Mouse (Mus musculus) myocyte (in vitro differentiated cells): ENCODE measurements around the gene Iqsec1. TPM values are rescaled to one million over a fixed set of nuclear protein-coding genes. Genes with fewer than 3 reads are reported as not detected.

Source experiments
- H3K27me3 ChIP-seq: one replicate; pipeline ENCODE4 v1.6.1; 2011; ENCODE audit not compliant: control insufficient read depth, insufficient read depth, insufficient read length
- H3K36me3 ChIP-seq: one replicate; pipeline ENCODE4 v1.6.1; 2011; ENCODE audit not compliant: control insufficient read depth, insufficient read depth
- H3K4me2 ChIP-seq: one replicate; pipeline ENCODE4 v1.6.1; 2011; ENCODE audit warnings: low read depth, control low read depth
- H3K4me3 ChIP-seq: one replicate; pipeline ENCODE4 v1.5.1; 2011; ENCODE audit warnings: mild to moderate bottlenecking, control low read depth, moderate library complexity
- H3K79me2 ChIP-seq: one replicate; pipeline ENCODE4 v1.6.1; 2011; ENCODE audit not compliant: control insufficient read depth, insufficient read depth
- H3ac ChIP-seq: one replicate; pipeline ENCODE4 v1.6.1; 2011; ENCODE audit not compliant: control insufficient read depth, insufficient read length
- CEBPB ChIP-seq: IDR thresholded peaks from 2 replicates; pipeline ENCODE4 v1.6.1; 2011; ENCODE audit warnings: mild to moderate bottlenecking, moderate library complexity; ENCODE audit not compliant: poor library complexity, insufficient read depth, severe bottlenecking
- E2F4 ChIP-seq: IDR thresholded peaks from one replicate; pipeline ENCODE4 v1.6.1; 2011; ENCODE audit warnings: mild to moderate bottlenecking, control low read depth, moderate library complexity; ENCODE audit not compliant: insufficient read depth
- MAX ChIP-seq: IDR thresholded peaks from one replicate; pipeline ENCODE4 v1.6.1; 2011; ENCODE audit warnings: low read depth, mild to moderate bottlenecking, control low read depth
- MYOD1 ChIP-seq, 3 experiments: IDR thresholded peaks; one replicate each; pipeline ENCODE4 v1.6.1; 2011; ENCODE audit warnings: control low read depth in 2 of 3, low read depth in 2 of 3, mild to moderate bottlenecking in 2 of 3, moderate library complexity in 1 of 3; ENCODE audit not compliant: insufficient read length in 2 of 3, control insufficient read depth in 1 of 3
- MYOG ChIP-seq, 3 experiments: IDR thresholded peaks; one replicate each; pipeline ENCODE4 v1.6.1; 2011; ENCODE audit warnings: control low read depth in 2 of 3, low read depth in 2 of 3, mild to moderate bottlenecking in 2 of 3; ENCODE audit not compliant: insufficient read length in 2 of 3, control insufficient read depth in 1 of 3, insufficient read depth in 1 of 3
- POLR2A ChIP-seq: IDR thresholded peaks from one replicate; pipeline ENCODE4 v1.6.1; 2011; ENCODE audit warnings: low read depth, mild to moderate bottlenecking, control low read depth, moderate library complexity; ENCODE audit not compliant: insufficient read length
- POLR2AphosphoS2 ChIP-seq: IDR thresholded peaks from one replicate; pipeline ENCODE4 v1.6.1; 2011; ENCODE audit warnings: low read depth, control low read depth; ENCODE audit not compliant: insufficient read length
- REST ChIP-seq: IDR thresholded peaks from one replicate; pipeline ENCODE4 v1.6.1; 2011; ENCODE audit warnings: mild to moderate bottlenecking, control low read depth, moderate library complexity; ENCODE audit not compliant: insufficient read depth, insufficient read length
- SRF ChIP-seq: IDR thresholded peaks from one replicate; pipeline ENCODE4 v1.6.1; 2011; ENCODE audit warnings: low read depth; ENCODE audit not compliant: control insufficient read depth, insufficient read length
- TCF12 ChIP-seq: IDR thresholded peaks from one replicate; pipeline ENCODE4 v1.6.1; 2011; ENCODE audit warnings: mild to moderate bottlenecking, control low read depth; ENCODE audit not compliant: poor library complexity, insufficient read depth, severe bottlenecking
- TCF3 ChIP-seq: IDR thresholded peaks from one replicate; pipeline ENCODE4 v1.6.1; 2011; ENCODE audit warnings: low read depth, control low read depth; ENCODE audit not compliant: insufficient read length
- USF1 ChIP-seq: IDR thresholded peaks from one replicate; pipeline ENCODE4 v1.6.1; 2011; ENCODE audit warnings: low read depth, mild to moderate bottlenecking, control low read depth, moderate library complexity
- polyA plus RNA-seq: library from polyadenylated mRNA; unstranded; fragments of >200 nt; fragmentation: generic; extraction: Trizol; gene quantifications from one replicate; pipeline ENCODE4 v1.2.1, GENCODE M21; 2012; ENCODE audit warnings: missing spikeins

The Iqsec1 gene
- polyA plus RNA-seq, 1 experiment, result 43.4 TPM

DNA sequence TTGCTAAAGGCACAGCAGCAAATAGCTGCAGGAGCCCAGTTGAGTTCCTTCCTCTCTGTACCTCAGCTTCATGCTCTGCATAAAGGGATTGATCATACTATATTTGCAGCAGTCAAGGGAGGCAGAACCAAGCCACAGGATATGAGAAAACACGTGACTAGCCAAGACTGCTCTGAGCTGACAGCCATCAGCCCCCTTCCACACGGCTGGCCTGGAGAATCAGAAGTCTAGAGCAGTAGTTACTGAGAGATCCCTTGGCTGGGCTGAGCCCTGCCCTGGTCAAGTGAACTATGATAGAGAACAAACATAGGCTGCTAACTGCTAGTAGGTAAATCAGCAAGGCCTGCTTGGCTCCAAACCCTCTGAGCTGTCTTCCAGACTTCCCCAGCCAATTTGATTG, 180.9 kb downstream of the Iqsec1 start:
- H3K4me2 ChIP-seq, result no peak overlapping the region
- no peak overlapping the region for H3ac ChIP-seq
- H3K36me3 ChIP-seq, result no peaks in the 10 kb centered on the region
- no peaks in the 10 kb centered on the region for H3K79me2 ChIP-seq
- H3K27me3 ChIP-seq, result peaks cover 43% of the 10 kb centered on the region
- H3K4me3 ChIP-seq, result no peak overlapping the region
- TF ChIP-seq MYOG (IDR thresholded peaks at IDR 0.05; ENCODE audit: control insufficient read depth in 1 of 3, insufficient read depth in 1 of 3, insufficient read length in 2 of 3, low read depth in 2 of 3) (no peak), POLR2AphosphoS2 (no peak), CEBPB (no peak), TCF12 (no peak), MYOD1 (IDR thresholded peaks at IDR 0.05; ENCODE audit: control insufficient read depth in 1 of 3, insufficient read length in 2 of 3, low read depth in 2 of 3) (no peak), E2F4 (no peak), POLR2A (no peak), MAX (no peak)

- H3ac ChIP-seq, result no peak overlapping the region
- no peaks in the 10 kb centered on the region for H3K79me2 ChIP-seq
- H3K36me3 ChIP-seq, result no peaks in the 10 kb centered on the region
- no peak overlapping the region for H3K4me3 ChIP-seq
- peaks cover 37% of the 10 kb centered on the region for H3K27me3 ChIP-seq
- no peak overlapping the region for H3K4me2 ChIP-seq
- TF ChIP-seq TCF12 (no peak), USF1 (no peak), TCF3 (no peak), CEBPB (no peak), MAX (no peak)
These were observed 181.7 kb downstream of the Iqsec1 start for GRCm38 (mm10) chr6:90806743-90807142.

- TF ChIP-seq MYOD1 (IDR thresholded peaks at IDR 0.05; ENCODE audit: control insufficient read depth in 1 of 3, insufficient read length in 2 of 3, low read depth in 2 of 3), result no peak
- no peak for TF ChIP-seq TCF3
- TF ChIP-seq MYOG (IDR thresholded peaks at IDR 0.05; ENCODE audit: control insufficient read depth in 1 of 3, insufficient read depth in 1 of 3, insufficient read length in 2 of 3, low read depth in 2 of 3), result peak in 1 of 3 experiments; percentile 29
- TF ChIP-seq CEBPB, result no peak
- no peak for TF ChIP-seq USF1
- TF ChIP-seq SRF, result no peak
- H3K4me3 ChIP-seq, result no peak overlapping the region
- H3K36me3 ChIP-seq, result no peaks in the 10 kb centered on the region
- H3K27me3 ChIP-seq, result peaks cover 27% of the 10 kb centered on the region
- no peak overlapping the region for H3ac ChIP-seq
- H3K4me2 ChIP-seq, result no peak overlapping the region
- H3K79me2 ChIP-seq, result no peaks in the 10 kb centered on the region
These were observed 183.4 kb downstream of the Iqsec1 start for GRCm38 (mm10) chr6:90805101-90805500.

DNA sequence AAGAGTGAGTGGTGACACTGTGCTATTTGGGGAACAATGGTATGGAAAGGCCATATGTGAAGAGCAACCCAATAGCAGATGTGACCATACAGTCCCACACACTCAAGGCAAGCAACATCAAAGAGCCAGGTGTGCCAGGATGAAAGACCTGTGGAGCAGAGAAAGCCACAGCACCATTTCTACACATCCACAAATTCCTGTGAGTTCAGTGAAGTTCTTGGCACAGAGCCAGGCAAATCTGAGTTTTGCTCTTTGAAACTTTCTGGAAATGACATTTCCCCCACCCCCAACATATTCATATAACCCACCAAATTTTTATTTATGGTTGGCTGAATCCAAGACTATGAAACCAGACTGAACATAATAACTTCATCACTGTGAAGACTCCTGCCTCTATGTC, 183.8 kb downstream of the Iqsec1 start:
- H3K4me3 ChIP-seq, result no peak overlapping the region
- H3K36me3 ChIP-seq, result no peaks in the 10 kb centered on the region
- no peaks in the 10 kb centered on the region for H3K79me2 ChIP-seq
- peaks cover 22% of the 10 kb centered on the region for H3K27me3 ChIP-seq
- TF ChIP-seq MYOG (IDR thresholded peaks at IDR 0.05; ENCODE audit: control insufficient read depth in 1 of 3, insufficient read depth in 1 of 3, insufficient read length in 2 of 3, low read depth in 2 of 3) (no peak), POLR2A (no peak), MYOD1 (IDR thresholded peaks at IDR 0.05; ENCODE audit: control insufficient read depth in 1 of 3, insufficient read length in 2 of 3, low read depth in 2 of 3) (no peak), TCF12 (no peak), USF1 (no peak), MAX (no peak), SRF (no peak), CEBPB (no peak), REST (no peak), POLR2AphosphoS2 (no peak), E2F4 (no peak), TCF3 (no peak)
- no peak overlapping the region for H3ac ChIP-seq
- no peak overlapping the region for H3K4me2 ChIP-seq

GRCm38 (mm10) chr6:90802604-90803003, 185.9 kb downstream of the Iqsec1 start:
- no peak overlapping the region for H3K4me3 ChIP-seq
- TF ChIP-seq SRF, result no peak
- no peak for TF ChIP-seq E2F4
- no peak for TF ChIP-seq POLR2AphosphoS2
- no peak for TF ChIP-seq CEBPB
- TF ChIP-seq POLR2A, result no peak
- TF ChIP-seq MAX, result no peak
- TF ChIP-seq TCF3, result no peak
- no peak for TF ChIP-seq MYOD1 (IDR thresholded peaks at IDR 0.05; ENCODE audit: control insufficient read depth in 1 of 3, insufficient read length in 2 of 3, low read depth in 2 of 3)
- no peak for TF ChIP-seq MYOG (IDR thresholded peaks at IDR 0.05; ENCODE audit: control insufficient read depth in 1 of 3, insufficient read depth in 1 of 3, insufficient read length in 2 of 3, low read depth in 2 of 3)
- no peaks in the 10 kb centered on the region for H3K36me3 ChIP-seq
- H3K79me2 ChIP-seq, result no peaks in the 10 kb centered on the region
- H3K27me3 ChIP-seq, result peaks cover 18% of the 10 kb centered on the region
- no peak overlapping the region for H3ac ChIP-seq
- no peak overlapping the region for H3K4me2 ChIP-seq

- no peak overlapping the region for H3K4me2 ChIP-seq
- H3ac ChIP-seq, result no peak overlapping the region
- H3K4me3 ChIP-seq, result no peak overlapping the region
- TF ChIP-seq POLR2A, result no peak
- no peak for TF ChIP-seq MAX
- TF ChIP-seq REST, result no peak
- TF ChIP-seq POLR2AphosphoS2, result no peak
- no peak for TF ChIP-seq MYOD1 (IDR thresholded peaks at IDR 0.05; ENCODE audit: control insufficient read depth in 1 of 3, insufficient read length in 2 of 3, low read depth in 2 of 3)
- no peak for TF ChIP-seq TCF3
- no peak for TF ChIP-seq MYOG (IDR thresholded peaks at IDR 0.05; ENCODE audit: control insufficient read depth in 1 of 3, insufficient read depth in 1 of 3, insufficient read length in 2 of 3, low read depth in 2 of 3)
- no peak for TF ChIP-seq SRF
- no peaks in the 10 kb centered on the region for H3K36me3 ChIP-seq
- no peaks in the 10 kb centered on the region for H3K79me2 ChIP-seq
- peaks cover 15% of the 10 kb centered on the region for H3K27me3 ChIP-seq
These were observed 186.4 kb downstream of the Iqsec1 start for GRCm38 (mm10) chr6:90802058-90802457.
